Mouse (Mus musculus) testis, adult 2 months (tissue): ENCODE data around the gene Sac3d1. TPM values are rescaled to one million over a fixed set of nuclear protein-coding genes. Genes with fewer than 3 reads are reported as not detected.

ENCODE experiments used
- H3K27ac ChIP-seq: fragments of 200-500 bp; 2 replicates; pipeline ENCODE4 v1.5.1; 2012; ENCODE audit warnings: low read depth, low read length; ENCODE audit not compliant: control insufficient read depth, insufficient read depth
- H3K27me3 ChIP-seq: fragments of 200-500 bp; 2 replicates; pipeline ENCODE4 v1.6.1; 2012; ENCODE audit warnings: mild to moderate bottlenecking, low read length, moderate library complexity; ENCODE audit not compliant: control insufficient read depth, insufficient read depth
- H3K36me3 ChIP-seq: fragments of 200-500 bp; 2 replicates; pipeline ENCODE4 v1.6.1; 2012; ENCODE audit warnings: mild to moderate bottlenecking, low read length; ENCODE audit not compliant: control insufficient read depth, insufficient read depth
- H3K4me1 ChIP-seq: fragments of 200-500 bp; 2 replicates; pipeline ENCODE4 v1.6.1; 2012; ENCODE audit warnings: low read length; ENCODE audit not compliant: control insufficient read depth, insufficient read depth
- H3K4me3 ChIP-seq: fragments of 200-500 bp; 2 replicates; pipeline ENCODE4 v1.5.1; 2012; ENCODE audit warnings: low read depth, mild to moderate bottlenecking, low read length, moderate library complexity, mixed read lengths; ENCODE audit not compliant: control insufficient read depth
- CTCF ChIP-seq: fragments of 200-500 bp; IDR thresholded peaks from 2 replicates; pipeline ENCODE4 v1.5.1; 2012; ENCODE audit warnings: low read depth, mild to moderate bottlenecking, inconsistent platforms, low read length, moderate library complexity; ENCODE audit not compliant: control insufficient read depth, insufficient read depth, insufficient replicate concordance
- POLR2A ChIP-seq: fragments of 200-500 bp; IDR thresholded peaks from 2 replicates; pipeline ENCODE4 v1.6.1; 2012; ENCODE audit warnings: low read depth, mild to moderate bottlenecking, inconsistent platforms, low read length, moderate library complexity; ENCODE audit not compliant: control insufficient read depth
- polyA plus RNA-seq: library from polyadenylated mRNA; depleted of rRNA; stranded (reverse); fragments of >200 nt; gene quantifications from 2 replicates; pipeline ENCODE4 v1.2.3, GENCODE M21; 2012; rRNA removed

Gene Sac3d1
- polyA plus RNA-seq, 1 experiment = 22.3 TPM

DNA sequence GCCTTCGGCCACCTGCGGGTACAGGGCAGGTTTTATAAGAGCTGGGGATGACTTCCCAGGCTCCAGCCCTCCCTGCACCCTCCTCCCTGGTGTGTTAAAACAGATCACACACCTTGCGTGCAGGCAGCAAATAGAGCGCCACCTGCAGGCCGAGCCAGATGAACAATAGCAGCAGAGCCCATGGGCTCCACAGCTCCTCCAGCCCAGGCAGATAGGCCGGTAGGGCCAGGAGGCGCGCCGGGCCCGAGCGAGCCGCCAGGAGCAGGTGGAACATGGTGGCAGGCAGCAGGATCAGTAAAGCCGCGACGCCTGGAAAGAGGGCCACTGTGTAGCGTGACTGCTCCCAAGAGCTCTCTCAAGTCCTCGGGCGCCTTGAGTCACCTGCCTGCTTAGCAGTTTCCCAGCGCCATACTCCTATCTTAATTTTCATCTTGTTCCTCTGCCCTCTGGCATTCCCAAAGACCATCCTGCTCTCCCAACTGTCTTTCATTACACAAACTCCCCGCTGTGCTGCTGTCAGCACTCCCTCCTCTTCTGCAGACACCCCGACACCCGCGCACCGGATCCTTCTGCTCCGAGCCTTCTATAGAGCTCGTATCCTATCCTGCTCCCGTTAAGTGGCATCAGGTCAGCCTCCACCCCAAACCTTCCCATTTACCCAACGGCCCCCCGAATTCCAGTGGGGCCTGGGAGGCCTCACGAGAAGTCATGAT, 51.3 kb downstream of the Sac3d1 start:
- no peak overlapping the region for H3K27ac ChIP-seq
- TF ChIP-seq CTCF (peak; percentile 81), POLR2A (0 out of 2 replicates have a peak, but pooled peaks have one; percentile 12)
- H3K27me3 ChIP-seq = no peaks in the 10 kb centered on the region
- no peaks in the 10 kb centered on the region for H3K36me3 ChIP-seq
- H3K4me1 ChIP-seq = peaks cover 22% of the 10 kb centered on the region
- H3K4me3 ChIP-seq = peak overlapping the region; percentile 10

DNA sequence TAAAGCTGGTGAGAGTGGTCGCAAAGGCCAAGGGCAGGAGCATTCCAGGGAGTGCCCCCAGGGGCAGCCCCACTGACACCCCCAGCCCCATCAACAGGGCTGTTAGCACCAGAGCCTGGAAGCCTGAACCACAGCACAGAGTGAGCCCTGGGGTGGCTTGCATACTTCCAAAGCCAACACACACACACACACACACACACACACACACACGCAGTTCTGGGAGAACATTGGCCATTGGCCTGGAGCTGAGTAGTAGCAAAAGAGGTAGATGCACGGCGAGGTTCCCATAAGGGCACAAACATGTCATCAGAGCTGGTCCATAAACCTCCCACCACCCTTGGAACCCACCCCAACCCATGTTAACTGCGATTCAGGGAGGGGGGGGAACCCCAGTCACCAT, 51.9 kb downstream of the Sac3d1 start:
- H3K27ac ChIP-seq = no peak overlapping the region
- H3K4me1 ChIP-seq = peaks cover 23% of the 10 kb centered on the region

More for the DNA sequence above, 51.9 kb downstream of the Sac3d1 start:
- no peak for TF ChIP-seq POLR2A
- TF ChIP-seq CTCF = no peak
- no peaks in the 10 kb centered on the region for H3K27me3 ChIP-seq
- H3K4me3 ChIP-seq = no peak overlapping the region
- H3K36me3 ChIP-seq = no peaks in the 10 kb centered on the region

Other genes with a start within 250 kb of the Sac3d1 start
- 25.3 and 28.1 TPM in 2 replicates for gene Frmd8, start 243.4 kb downstream of the Sac3d1 start, polyA plus RNA-seq
- 20.1 and 26.1 TPM in 2 replicates for gene Slc25a45, start 240.8 kb downstream of the Sac3d1 start, polyA plus RNA-seq
- gene Tigd3, start 224.5 kb downstream of the Sac3d1 start, polyA plus RNA-seq = 0.84 and 0.94 TPM in 2 replicates
- gene Dpf2, start 205.6 kb downstream of the Sac3d1 start, polyA plus RNA-seq = 63.6 and 69.2 TPM in 2 replicates
- 0.89 and 0.90 TPM in 2 replicates for gene Cdc42ep2, start 193.8 kb downstream of the Sac3d1 start, polyA plus RNA-seq
- 31.4 and 32.0 TPM in 2 replicates for gene Pola2, start 154.4 kb downstream of the Sac3d1 start, polyA plus RNA-seq
- 0.06 TPM in 1 of 2 replicates, not detected in the other for gene Slc22a20, start 132.5 kb downstream of the Sac3d1 start, polyA plus RNA-seq
- 2.5 and 3.4 TPM in 2 replicates for gene Capn1, start 102.8 kb downstream of the Sac3d1 start, polyA plus RNA-seq
- gene Syvn1, start 72.1 kb downstream of the Sac3d1 start, polyA plus RNA-seq = 30.5 and 33.3 TPM in 2 replicates
- 9.5 and 9.8 TPM in 2 replicates for gene Mrpl49, start 60.9 kb downstream of the Sac3d1 start, polyA plus RNA-seq
- 605 and 748 TPM in 2 replicates for gene Fau, start 60.8 kb downstream of the Sac3d1 start, polyA plus RNA-seq
- 742 and 891 TPM in 2 replicates for gene Znhit2, start 57.5 kb downstream of the Sac3d1 start, polyA plus RNA-seq
- 26.0 and 26.5 TPM in 2 replicates for gene Tm7sf2, start 50.3 kb downstream of the Sac3d1 start, polyA plus RNA-seq
- gene Vps51, start 41.4 kb downstream of the Sac3d1 start, polyA plus RNA-seq = 48.4 and 52.1 TPM in 2 replicates
- gene Tmem262, start 38.6 kb downstream of the Sac3d1 start, polyA plus RNA-seq = 190 and 219 TPM in 2 replicates
- gene Gm28374, start 36.4 kb downstream of the Sac3d1 start, polyA plus RNA-seq = 3.5 and 5.6 TPM in 2 replicates
- gene Zfpl1, start 33.7 kb downstream of the Sac3d1 start, polyA plus RNA-seq = 61.1 and 70.2 TPM in 2 replicates
- gene Cdca5, start 33.7 kb downstream of the Sac3d1 start, polyA plus RNA-seq = 20.9 and 22.0 TPM in 2 replicates
- gene AC131692.1, start 24.2 kb downstream of the Sac3d1 start, polyA plus RNA-seq = 78.6 and 90.7 TPM in 2 replicates
- 4.0 TPM in 2 replicates for gene Naaladl1, start 12.9 kb downstream of the Sac3d1 start, polyA plus RNA-seq
- 13.7 and 15.7 TPM in 2 replicates for gene Snx15, start 9.7 kb upstream of the Sac3d1 start, polyA plus RNA-seq
- 0.83 and 1.1 TPM in 2 replicates for gene Batf2, start 22.3 kb upstream of the Sac3d1 start, polyA plus RNA-seq
- gene Arl2, start 22.9 kb upstream of the Sac3d1 start, polyA plus RNA-seq = 61.5 and 65.5 TPM in 2 replicates
- gene Majin, start 65.7 kb upstream of the Sac3d1 start, polyA plus RNA-seq = 19.0 and 20.7 TPM in 2 replicates
- 3.8 and 4.3 TPM in 2 replicates for gene Gpha2, start 107.7 kb upstream of the Sac3d1 start, polyA plus RNA-seq
- 4.6 TPM in 2 replicates for gene Ppp2r5b, start 117.2 kb upstream of the Sac3d1 start, polyA plus RNA-seq
- gene Atg2a, start 123.0 kb upstream of the Sac3d1 start, polyA plus RNA-seq = 40.2 and 40.5 TPM in 2 replicates
- 521 and 642 TPM in 2 replicates for gene Ehd1, start 158.1 kb upstream of the Sac3d1 start, polyA plus RNA-seq
- 5.3 and 5.4 TPM in 2 replicates for gene Cdc42bpg, start 187.8 kb upstream of the Sac3d1 start, polyA plus RNA-seq
- 24.6 and 24.8 TPM in 2 replicates for gene Men1, start 216.3 kb upstream of the Sac3d1 start, polyA plus RNA-seq
- 21.4 and 24.8 TPM in 2 replicates for gene Map4k2, start 222.5 kb upstream of the Sac3d1 start, polyA plus RNA-seq
- 167 and 174 TPM in 2 replicates for gene Sf1, start 245.0 kb upstream of the Sac3d1 start, polyA plus RNA-seq